Mouse (Mus musculus) liver, adult (tissue): Measurements from ENCODE around the gene Rab31.

ENCODE experiments used
- GATA4 ChIP-seq: IDR thresholded peaks from 2 replicates; pipeline ENCODE4 v1.6.1; 2014; ENCODE audit warnings: mild to moderate bottlenecking, low read length; ENCODE audit not compliant: insufficient replicate concordance

The Rab31 gene

GRCm38 (mm10) chr17:65771951-65772934 is at the start of gene Rab31:
Rab31 (minus strand) TSS chr17:65772752.
- TF ChIP-seq GATA4 = 0 out of 2 replicates have a peak, but pooled peaks have one; percentile 44

- TF ChIP-seq GATA4 = no peak
These were observed 47.6 kb upstream of the Rab31 start for GRCm38 (mm10) chr17:65820197-65820596.

GRCm38 (mm10) chr17:65813763-65814162 is 41.2 kb upstream of the Rab31 start:
- no peak for TF ChIP-seq GATA4

- no peak for TF ChIP-seq GATA4
These were observed 38.5 kb upstream of the Rab31 start for GRCm38 (mm10) chr17:65811032-65811431.

GRCm38 (mm10) chr17:65806416-65806815 is 33.9 kb upstream of the Rab31 start:
- TF ChIP-seq GATA4 = no peak

- no peak for TF ChIP-seq GATA4
These were observed 33.4 kb upstream of the Rab31 start for GRCm38 (mm10) chr17:65805966-65806365.

- TF ChIP-seq GATA4 = no peak
These were observed 29.5 kb upstream of the Rab31 start for GRCm38 (mm10) chr17:65802026-65802425.

GRCm38 (mm10) chr17:65800451-65800850 is 27.9 kb upstream of the Rab31 start:
- TF ChIP-seq GATA4 = no peak

GRCm38 (mm10) chr17:65799353-65799752 is 26.8 kb upstream of the Rab31 start:
- TF ChIP-seq GATA4 = no peak

GRCm38 (mm10) chr17:65798446-65798845 is 25.9 kb upstream of the Rab31 start:
- TF ChIP-seq GATA4 = no peak

- TF ChIP-seq GATA4 = no peak
These were observed 23.5 kb upstream of the Rab31 start for GRCm38 (mm10) chr17:65796056-65796455.

- TF ChIP-seq GATA4 = no peak
These were observed 21.7 kb upstream of the Rab31 start for GRCm38 (mm10) chr17:65794096-65794850.

GRCm38 (mm10) chr17:65793307-65793930 is 20.9 kb upstream of the Rab31 start:
- no peak for TF ChIP-seq GATA4

GRCm38 (mm10) chr17:65791161-65791560 is 18.6 kb upstream of the Rab31 start:
- no peak for TF ChIP-seq GATA4

- no peak for TF ChIP-seq GATA4
These were observed 17.0 kb upstream of the Rab31 start for GRCm38 (mm10) chr17:65789576-65789975.

GRCm38 (mm10) chr17:65788542-65789291 is 16.2 kb upstream of the Rab31 start:
- TF ChIP-seq GATA4 = no peak
